Mouse (Mus musculus): ENCODE results near the gene Svop. TPM values are rescaled to one million over a fixed set of nuclear protein-coding genes. Genes with fewer than 3 reads are reported as not detected.

Gene Svop
- polyA plus RNA-seq, 1 experiment: not detected

- Histone ChIP-seq H3K4me3 (ENCODE audit: extremely low read depth, insufficient read depth, insufficient read length) (no peak overlapping the region), H3K4me1 (ENCODE audit: control insufficient read depth, insufficient read depth, insufficient read length) (no peaks in the 10 kb centered on the region), H3K36me3 (ENCODE audit: control insufficient read depth, insufficient read depth, low read length) (no peaks in the 10 kb centered on the region), H3K27ac (ENCODE audit: insufficient read depth, low read length) (no peak overlapping the region), H3K27me3 (ENCODE audit: control insufficient read depth, insufficient read depth, low read length) (0 out of 2 replicates have a peak, but pooled peaks cover 2% of the 10 kb centered on the region)
- TF ChIP-seq POLR2A (IDR thresholded peaks at IDR 0.05; ENCODE audit: low read depth, low read length) (no peak), CTCF (IDR thresholded peaks at IDR 0.05; ENCODE audit: extremely low read depth, insufficient read depth, insufficient read length, insufficient replicate concordance) (no peak)
- no peak for DNase-seq (ENCODE audit: low read depth in 1 of 2, low spot score in 2 of 2)
- 83% methylated on average over 14 of the region's 14 CpGs for WGBS
Observed at GRCm38 (mm10) chr5:114085501-114085900, 5.9 kb downstream of the Svop start.

GRCm38 (mm10) chr5:114077009-114077408, 14.4 kb downstream of the Svop start:
- no peaks in the 10 kb centered on the region for H3K4me1 ChIP-seq (ENCODE audit: control insufficient read depth, insufficient read depth, insufficient read length)
- H3K4me3 ChIP-seq (ENCODE audit: extremely low read depth, insufficient read depth, insufficient read length): no peak overlapping the region
- H3K27me3 ChIP-seq (ENCODE audit: control insufficient read depth, insufficient read depth, low read length): no peaks in the 10 kb centered on the region
- TF ChIP-seq CTCF (IDR thresholded peaks at IDR 0.05; ENCODE audit: extremely low read depth, insufficient read depth, insufficient read length, insufficient replicate concordance) (no peak), POLR2A (IDR thresholded peaks at IDR 0.05; ENCODE audit: low read depth, low read length) (no peak)
- H3K36me3 ChIP-seq (ENCODE audit: control insufficient read depth, insufficient read depth, low read length): no peaks in the 10 kb centered on the region
- DNase-seq (ENCODE audit: low read depth in 1 of 2, low spot score in 2 of 2): no peak
- H3K27ac ChIP-seq (ENCODE audit: insufficient read depth, low read length): no peak overlapping the region
- 79% methylated on average over 8 of the region's 8 CpGs for WGBS

- Histone ChIP-seq H3K36me3 (ENCODE audit: control insufficient read depth, insufficient read depth, low read length) (no peaks in the 10 kb centered on the region), H3K27me3 (ENCODE audit: control insufficient read depth, insufficient read depth, low read length) (no peaks in the 10 kb centered on the region), H3K4me1 (ENCODE audit: control insufficient read depth, insufficient read depth, insufficient read length) (no peaks in the 10 kb centered on the region), H3K4me3 (ENCODE audit: extremely low read depth, insufficient read depth, insufficient read length) (no peak overlapping the region), H3K27ac (ENCODE audit: insufficient read depth, low read length) (no peak overlapping the region)
- WGBS: 50% methylated on average over 2 of the region's 2 CpGs
- no peak for DNase-seq (ENCODE audit: low read depth in 1 of 2, low spot score in 2 of 2)
- TF ChIP-seq CTCF (IDR thresholded peaks at IDR 0.05; ENCODE audit: extremely low read depth, insufficient read depth, insufficient read length, insufficient replicate concordance) (no peak), POLR2A (IDR thresholded peaks at IDR 0.05; ENCODE audit: low read depth, low read length) (no peak)
Observed at GRCm38 (mm10) chr5:114072262-114072661, 19.1 kb downstream of the Svop start.

GRCm38 (mm10) chr5:114070858-114071257, 20.5 kb downstream of the Svop start:
- no peaks in the 10 kb centered on the region for H3K4me1 ChIP-seq (ENCODE audit: control insufficient read depth, insufficient read depth, insufficient read length)
- DNase-seq (ENCODE audit: low read depth in 1 of 2, low spot score in 2 of 2): no peak
- no peak overlapping the region for H3K27ac ChIP-seq (ENCODE audit: insufficient read depth, low read length)
- no peaks in the 10 kb centered on the region for H3K36me3 ChIP-seq (ENCODE audit: control insufficient read depth, insufficient read depth, low read length)
- no peaks in the 10 kb centered on the region for H3K27me3 ChIP-seq (ENCODE audit: control insufficient read depth, insufficient read depth, low read length)
- no peak for TF ChIP-seq POLR2A (IDR thresholded peaks at IDR 0.05; ENCODE audit: low read depth, low read length)
- TF ChIP-seq CTCF (IDR thresholded peaks at IDR 0.05; ENCODE audit: extremely low read depth, insufficient read depth, insufficient read length, insufficient replicate concordance): no peak
- WGBS: 93% methylated on average over 4 of the region's 4 CpGs
- no peak overlapping the region for H3K4me3 ChIP-seq (ENCODE audit: extremely low read depth, insufficient read depth, insufficient read length)

DNA sequence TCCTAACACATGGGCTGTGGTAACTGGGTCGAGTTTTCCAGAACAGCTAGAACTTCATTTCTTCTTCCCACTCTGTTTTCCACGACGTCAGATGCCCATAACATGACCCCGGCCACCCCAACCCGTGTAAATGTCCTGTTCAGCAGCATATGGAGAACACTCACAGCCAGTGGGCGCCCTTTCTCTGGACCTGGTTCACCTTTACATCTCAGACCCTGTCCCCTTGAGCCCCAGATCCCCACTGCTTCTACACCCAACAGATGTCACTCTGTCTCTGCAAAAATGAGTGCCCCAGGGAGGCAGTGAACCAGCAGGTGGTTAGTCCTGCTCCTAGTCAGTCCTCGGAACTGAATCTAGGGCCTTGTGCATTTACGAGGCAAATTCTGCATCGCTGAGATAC, 23.4 kb downstream of the Svop start:
- 64% methylated on average over 9 of the region's 9 CpGs for whole genome bisulfite sequencing
- no peak overlapping the region for H3K4me3 ChIP-seq (ENCODE audit: extremely low read depth, insufficient read depth, insufficient read length)
- no peaks in the 10 kb centered on the region for H3K27me3 ChIP-seq (ENCODE audit: control insufficient read depth, insufficient read depth, low read length)
- H3K4me1 ChIP-seq (ENCODE audit: control insufficient read depth, insufficient read depth, insufficient read length): no peaks in the 10 kb centered on the region
- no peak for DNase-seq (ENCODE audit: low read depth in 1 of 2, low spot score in 2 of 2)
- H3K27ac ChIP-seq (ENCODE audit: insufficient read depth, low read length): no peak overlapping the region
- no peaks in the 10 kb centered on the region for H3K36me3 ChIP-seq (ENCODE audit: control insufficient read depth, insufficient read depth, low read length)
- TF ChIP-seq POLR2A (IDR thresholded peaks at IDR 0.05; ENCODE audit: low read depth, low read length): no peak
- no peak for TF ChIP-seq CTCF (IDR thresholded peaks at IDR 0.05; ENCODE audit: extremely low read depth, insufficient read depth, insufficient read length, insufficient replicate concordance)

DNA sequence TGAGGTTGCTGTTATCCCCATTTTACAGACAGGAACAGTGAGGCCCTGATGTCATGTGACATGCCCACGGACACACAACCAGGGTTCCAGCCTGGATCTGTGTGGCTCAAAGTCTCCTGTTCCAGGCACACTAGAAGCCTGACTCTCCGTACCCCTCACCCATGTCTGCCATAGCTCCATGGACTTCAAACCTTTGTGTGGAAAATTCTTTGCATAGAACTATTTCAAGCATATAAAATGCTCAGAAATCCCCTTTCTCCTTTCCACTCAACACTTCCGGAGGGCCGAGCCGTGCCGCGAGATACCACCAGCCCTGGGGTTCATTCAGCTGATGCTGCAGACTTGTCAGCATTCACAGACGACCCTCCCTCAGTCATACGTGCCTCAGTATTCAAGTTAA, 23.8 kb downstream of the Svop start:
- Histone ChIP-seq H3K36me3 (ENCODE audit: control insufficient read depth, insufficient read depth, low read length) (no peaks in the 10 kb centered on the region), H3K4me1 (ENCODE audit: control insufficient read depth, insufficient read depth, insufficient read length) (no peaks in the 10 kb centered on the region), H3K27ac (ENCODE audit: insufficient read depth, low read length) (no peak overlapping the region), H3K27me3 (ENCODE audit: control insufficient read depth, insufficient read depth, low read length) (no peaks in the 10 kb centered on the region), H3K4me3 (ENCODE audit: extremely low read depth, insufficient read depth, insufficient read length) (no peak overlapping the region)
- TF ChIP-seq POLR2A (IDR thresholded peaks at IDR 0.05; ENCODE audit: low read depth, low read length) (no peak), CTCF (IDR thresholded peaks at IDR 0.05; ENCODE audit: extremely low read depth, insufficient read depth, insufficient read length, insufficient replicate concordance) (no peak)
- DNase-seq (ENCODE audit: low read depth in 1 of 2, low spot score in 2 of 2): no peak
- 84% methylated on average over 9 of the region's 9 CpGs for WGBS

- H3K4me1 ChIP-seq (ENCODE audit: control insufficient read depth, insufficient read depth, insufficient read length): no peaks in the 10 kb centered on the region
- WGBS: 50% methylated on average over 6 of the region's 6 CpGs
- no peaks in the 10 kb centered on the region for H3K36me3 ChIP-seq (ENCODE audit: control insufficient read depth, insufficient read depth, low read length)
- no peak for DNase-seq (ENCODE audit: low read depth in 1 of 2, low spot score in 2 of 2)
- no peak overlapping the region for H3K4me3 ChIP-seq (ENCODE audit: extremely low read depth, insufficient read depth, insufficient read length)
- TF ChIP-seq CTCF (IDR thresholded peaks at IDR 0.05; ENCODE audit: extremely low read depth, insufficient read depth, insufficient read length, insufficient replicate concordance): no peak
- TF ChIP-seq POLR2A (IDR thresholded peaks at IDR 0.05; ENCODE audit: low read depth, low read length): no peak
- no peaks in the 10 kb centered on the region for H3K27me3 ChIP-seq (ENCODE audit: control insufficient read depth, insufficient read depth, low read length)
- H3K27ac ChIP-seq (ENCODE audit: insufficient read depth, low read length): no peak overlapping the region
Observed at GRCm38 (mm10) chr5:114066601-114067000, 24.8 kb downstream of the Svop start.
